Mouse (Mus musculus) neural tube, embryonic 11.5 days (tissue): ENCODE results near the gene Tas2r120. TPM values are rescaled to one million over a fixed set of nuclear protein-coding genes. Genes with fewer than 3 reads are reported as not detected.
"Not testable (repeated sequence)": the region's sequence is repeated elsewhere in the genome, so short reads cannot be mapped to it uniquely, and the experiment has no call there.

Experiments
- ATAC-seq: fragments of 200-750 bp; cut with Nextera tagmentation; 2 replicates; pipeline ENCODE4 v1.8.0; 2017; ENCODE audit warnings: moderate number of reproducible peaks, mild to moderate bottlenecking, moderate TSS enrichment, moderate library complexity; ENCODE audit not compliant: insufficient read depth, low FRiP score, low TSS enrichment
- DNase-seq: peaks from one replicate; pipeline ENCODE4 v3.0.0-alpha.2; 2015; ENCODE audit warnings: low spot score
- H3K27ac ChIP-seq: fragments of 300-500 bp; sonication (generic); 2 replicates; pipeline ENCODE4 v1.5.1; 2014; ENCODE audit warnings: low read depth, mild to moderate bottlenecking, low read length
- H3K27me3 ChIP-seq: fragments of 300-500 bp; sonication (generic); 2 replicates; pipeline ENCODE4 v1.6.1; 2014; ENCODE audit warnings: mild to moderate bottlenecking, low read length, mixed read lengths; ENCODE audit not compliant: control insufficient read depth, insufficient read depth
- H3K36me3 ChIP-seq: fragments of 300-500 bp; sonication (generic); 2 replicates; pipeline ENCODE4 v1.6.1; 2014; ENCODE audit warnings: mild to moderate bottlenecking, low read length, moderate library complexity, mixed read lengths; ENCODE audit not compliant: control insufficient read depth, insufficient read depth
- H3K4me1 ChIP-seq: fragments of 300-500 bp; sonication (generic); 2 replicates; pipeline ENCODE4 v1.6.1; 2014; ENCODE audit warnings: low read length, mixed read lengths; ENCODE audit not compliant: control insufficient read depth, insufficient read depth
- H3K4me2 ChIP-seq: fragments of 300-500 bp; sonication (generic); 2 replicates; pipeline ENCODE4 v1.6.1; 2014; ENCODE audit warnings: low read depth, mild to moderate bottlenecking, moderate library complexity
- H3K4me3 ChIP-seq: fragments of 300-500 bp; sonication (generic); 2 replicates; pipeline ENCODE4 v1.5.1; 2014; ENCODE audit warnings: low read depth, low read length
- H3K9ac ChIP-seq: fragments of 300-500 bp; sonication (generic); 2 replicates; pipeline ENCODE4 v1.6.1; 2014; ENCODE audit warnings: mild to moderate bottlenecking, low read length
- H3K9me3 ChIP-seq: fragments of 300-500 bp; sonication (generic); 2 replicates; pipeline ENCODE4 v1.6.1; 2016; ENCODE audit warnings: low read length; ENCODE audit not compliant: control insufficient read depth
- WGBS: fragments of 180-500 bp; shearing (Covaris S2); extraction: QIAGEN DNeasy Blood & Tissue Kit; methylation state at CpG from one replicate; pipeline ENCODE4 v1.1.7; 2014; 5-methylcytosine and 5-hydroxymethylcytosine counted together
- polyA plus RNA-seq: library from polyadenylated mRNA; unstranded; fragments of >200 nt; fragmentation: Nextera tagmentation; extraction: Ambion mirVana; gene quantifications from 2 replicates; pipeline ENCODE4 v1.2.1, GENCODE M21; 2014

The Tas2r120 gene
- polyA plus RNA-seq = not detected in 2 replicates

GRCm38 (mm10) chr6:132656653-132657052 is at the start of gene Tas2r120:
Gene Tas2r120, plus strand, starts transcription at chr6:132656953.
- H3K4me1 ChIP-seq = no peaks in the 10 kb centered on the region
- ATAC-seq = no peak
- DNase-seq = no peak
- H3K4me2 ChIP-seq = no peak within 1 kb of the TSS
- H3K4me3 ChIP-seq = no peak within 1 kb of the TSS
- H3K9me3 ChIP-seq = no peaks in the 10 kb centered on the region
- no peak within 1 kb of the TSS for H3K27ac ChIP-seq
- no peak within 1 kb of the TSS for H3K9ac ChIP-seq
- no peaks in the 10 kb centered on the region for H3K27me3 ChIP-seq
- H3K36me3 ChIP-seq = no peaks in the 10 kb centered on the region

- no peaks in the 10 kb centered on the region for H3K4me1 ChIP-seq
- DNase-seq = no peak
- H3K9ac ChIP-seq = no peak overlapping the region
- no peak overlapping the region for H3K4me2 ChIP-seq
- ATAC-seq = no peak
- no peaks in the 10 kb centered on the region for H3K36me3 ChIP-seq
- no peak overlapping the region for H3K4me3 ChIP-seq
- H3K27me3 ChIP-seq = no peaks in the 10 kb centered on the region
- no peaks in the 10 kb centered on the region for H3K9me3 ChIP-seq
- no peak overlapping the region for H3K27ac ChIP-seq
Measured at GRCm38 (mm10) chr6:132649399-132649798, 7.4 kb upstream of the Tas2r120 start.

- Histone ChIP-seq H3K27ac (no peak within 1 kb of the TSS), H3K4me2 (no peak within 1 kb of the TSS), H3K27me3 (no peaks in the 10 kb centered on the region), H3K9me3 (no peaks in the 10 kb centered on the region), H3K4me1 (no peaks in the 10 kb centered on the region), H3K9ac (no peak within 1 kb of the TSS), H3K4me3 (no peak within 1 kb of the TSS), H3K36me3 (no peaks in the 10 kb centered on the region)
- no peak for DNase-seq
- 91% methylated on average over 1 of the region's 1 CpGs for WGBS
- ATAC-seq = no peak
Measured at GRCm38 (mm10) chr6:132651426-132651825, 5.3 kb upstream of the Tas2r120 start, which contains the start of gene A630073D07Rik. Gene A630073D07Rik, minus strand, starts transcription at chr6:132651526.

- H3K9me3 ChIP-seq, ATAC-seq, H3K36me3 ChIP-seq, H3K27ac ChIP-seq, DNase-seq, H3K27me3 ChIP-seq, H3K4me2 ChIP-seq, H3K4me3 ChIP-seq, H3K4me1 ChIP-seq, H3K9ac ChIP-seq: not testable (repeated sequence)
- WGBS = 89% methylated on average over 7 of the region's 7 CpGs
Measured at GRCm38 (mm10) chr6:132691596-132691995, 34.8 kb downstream of the Tas2r120 start.

GRCm38 (mm10) chr6:132700907-132701306 is 44.2 kb downstream of the Tas2r120 start, which contains the start of gene Tas2r121:
Gene Tas2r121, minus strand, starts transcription at chr6:132701007.
- no peak within 1 kb of the TSS for H3K4me2 ChIP-seq
- H3K27ac ChIP-seq = no peak within 1 kb of the TSS
- H3K9me3 ChIP-seq = no peaks in the 10 kb centered on the region
- no peaks in the 10 kb centered on the region for H3K36me3 ChIP-seq
- H3K9ac ChIP-seq = no peak within 1 kb of the TSS
- no peak within 1 kb of the TSS for H3K4me3 ChIP-seq
- WGBS = 84% methylated on average over 1 of the region's 1 CpGs
- no peaks in the 10 kb centered on the region for H3K27me3 ChIP-seq
- no peaks in the 10 kb centered on the region for H3K4me1 ChIP-seq
- ATAC-seq (no peak), DNase-seq (no peak)

Other genes with a start within 250 kb of the Tas2r120 start
- not detected in 2 replicates for gene Prh1, start 87.1 kb upstream of the Tas2r120 start, polyA plus RNA-seq
- not detected in 2 replicates for gene Prp2, start 61.0 kb upstream of the Tas2r120 start, polyA plus RNA-seq
- gene A630073D07Rik, start 5.4 kb upstream of the Tas2r120 start, polyA plus RNA-seq = not detected in 2 replicates
- gene Tas2r121, start 44.1 kb downstream of the Tas2r120 start, polyA plus RNA-seq = not detected in 2 replicates
- not detected in 2 replicates for gene Tas2r122, start 55.0 kb downstream of the Tas2r120 start, polyA plus RNA-seq
- gene Tas2r115, start 81.1 kb downstream of the Tas2r120 start, polyA plus RNA-seq = not detected in 2 replicates
- gene Tas2r124, start 97.8 kb downstream of the Tas2r120 start, polyA plus RNA-seq = not detected in 2 replicates
- gene Tas2r102, start 105.2 kb downstream of the Tas2r120 start, polyA plus RNA-seq = not detected in 2 replicates
- not detected in 2 replicates for gene Tas2r136, start 121.2 kb downstream of the Tas2r120 start, polyA plus RNA-seq
- gene Tas2r117, start 145.9 kb downstream of the Tas2r120 start, polyA plus RNA-seq = not detected in 2 replicates
- not detected in 2 replicates for gene Tas2r123, start 190.2 kb downstream of the Tas2r120 start, polyA plus RNA-seq
- not detected in 2 replicates for gene Tas2r116, start 198.5 kb downstream of the Tas2r120 start, polyA plus RNA-seq
- not detected in 2 replicates for gene Tas2r110, start 211.1 kb downstream of the Tas2r120 start, polyA plus RNA-seq
- not detected in 2 replicates for gene Tas2r113, start 236.1 kb downstream of the Tas2r120 start, polyA plus RNA-seq